Mouse (Mus musculus) bone marrow, adult 2 months (tissue): ENCODE results near the gene Gm49342. TPM values are rescaled to one million over a fixed set of nuclear protein-coding genes. Genes with fewer than 3 reads are reported as not detected.
"Not testable (repeated sequence)": the region's sequence is repeated elsewhere in the genome, so short reads cannot be mapped to it uniquely, and the experiment has no call there.

ENCODE experiments used
- H3K27ac ChIP-seq: fragments of 200-500 bp; 2 replicates; pipeline ENCODE4 v1.5.1; 2012; ENCODE audit warnings: low read depth, mild to moderate bottlenecking, control low read depth, inconsistent platforms, low read length; ENCODE audit not compliant: control insufficient read depth, poor library complexity, insufficient read depth
- H3K4me1 ChIP-seq: fragments of 200-500 bp; 2 replicates; pipeline ENCODE4 v1.6.1; 2011; ENCODE audit warnings: low read length; ENCODE audit not compliant: control insufficient read depth, insufficient read depth
- H3K4me3 ChIP-seq: fragments of 200-500 bp; replicated peaks from 2 replicates; pipeline ENCODE3; 2011; ENCODE audit warnings: mild to moderate bottlenecking, low read depth, low read length, control low read depth; ENCODE audit not compliant: control insufficient read depth
- CTCF ChIP-seq: fragments of 200-500 bp; IDR thresholded peaks from 2 replicates; pipeline ENCODE4 v1.5.1; 2011; ENCODE audit warnings: low read length, control low read depth; ENCODE audit not compliant: control insufficient read depth, insufficient read depth
- POLR2A ChIP-seq: fragments of 200-500 bp; IDR thresholded peaks from 2 replicates; pipeline ENCODE4 v1.6.1; 2011; ENCODE audit warnings: low read depth, mild to moderate bottlenecking, control low read depth, low read length, borderline replicate concordance; ENCODE audit not compliant: control insufficient read depth
- WGBS: fragments of 180-500 bp; shearing (Covaris S2); methylation state at CpG from one replicate; pipeline ENCODE4 v1.1.7; 2018; 5-methylcytosine and 5-hydroxymethylcytosine counted together
- polyA plus RNA-seq: library from polyadenylated mRNA; stranded (reverse); fragments of >200 nt; gene quantifications from 2 replicates; pipeline ENCODE4 v1.2.4, GENCODE M21; 2011; ENCODE audit warnings: low replicate concordance; ENCODE audit not compliant: missing spikeins, insufficient read depth, insufficient read length

Gene Gm49342
- polyA plus RNA-seq, 1 experiment = not detected

- Histone ChIP-seq H3K4me3 (no peak overlapping the region), H3K4me1 (no peaks in the 10 kb centered on the region), H3K27ac (no peak overlapping the region)
- 41% methylated on average over 4 of the region's 4 CpGs for WGBS
- TF ChIP-seq POLR2A = no peak
- no peak for TF ChIP-seq CTCF
Observed at GRCm38 (mm10) chr14:50908126-50908525, 36.2 kb upstream of the Gm49342 start.

- WGBS = 73% methylated on average over 3 of the region's 3 CpGs
- Histone ChIP-seq H3K4me3 (no peak overlapping the region), H3K4me1 (no peaks in the 10 kb centered on the region), H3K27ac (no peak overlapping the region)
- TF ChIP-seq POLR2A = no peak
- TF ChIP-seq CTCF = no peak
Observed at GRCm38 (mm10) chr14:50911356-50911755, 33.0 kb upstream of the Gm49342 start.

- H3K4me3 ChIP-seq, H3K4me1 ChIP-seq, H3K27ac ChIP-seq: not testable (repeated sequence)
- WGBS = 60% methylated on average over 1 of the region's 1 CpGs
Observed at GRCm38 (mm10) chr14:50923437-50923836, 20.9 kb upstream of the Gm49342 start.

GRCm38 (mm10) chr14:50924281-50925064, 19.8 kb upstream of the Gm49342 start, which contains the start of the genes Osgep and Apex1:
TSS of gene Osgep (minus strand) at chr14:50924893.
TSS of gene Apex1 (plus strand) at chr14:50924968.
- no peaks in the 10 kb centered on the region; the same call in none of the 2 replicates for H3K4me1 ChIP-seq
- peak within 1 kb of the TSS; percentile 96 for H3K4me3 ChIP-seq
- WGBS = under 1% methylated on average over 57 of the region's 57 CpGs
- peak within 1 kb of the TSS; percentile 97 for H3K27ac ChIP-seq
- peak; percentile 84 for TF ChIP-seq POLR2A
- TF ChIP-seq CTCF = 0 out of 2 replicates have a peak, but pooled peaks have one; percentile 6

DNA sequence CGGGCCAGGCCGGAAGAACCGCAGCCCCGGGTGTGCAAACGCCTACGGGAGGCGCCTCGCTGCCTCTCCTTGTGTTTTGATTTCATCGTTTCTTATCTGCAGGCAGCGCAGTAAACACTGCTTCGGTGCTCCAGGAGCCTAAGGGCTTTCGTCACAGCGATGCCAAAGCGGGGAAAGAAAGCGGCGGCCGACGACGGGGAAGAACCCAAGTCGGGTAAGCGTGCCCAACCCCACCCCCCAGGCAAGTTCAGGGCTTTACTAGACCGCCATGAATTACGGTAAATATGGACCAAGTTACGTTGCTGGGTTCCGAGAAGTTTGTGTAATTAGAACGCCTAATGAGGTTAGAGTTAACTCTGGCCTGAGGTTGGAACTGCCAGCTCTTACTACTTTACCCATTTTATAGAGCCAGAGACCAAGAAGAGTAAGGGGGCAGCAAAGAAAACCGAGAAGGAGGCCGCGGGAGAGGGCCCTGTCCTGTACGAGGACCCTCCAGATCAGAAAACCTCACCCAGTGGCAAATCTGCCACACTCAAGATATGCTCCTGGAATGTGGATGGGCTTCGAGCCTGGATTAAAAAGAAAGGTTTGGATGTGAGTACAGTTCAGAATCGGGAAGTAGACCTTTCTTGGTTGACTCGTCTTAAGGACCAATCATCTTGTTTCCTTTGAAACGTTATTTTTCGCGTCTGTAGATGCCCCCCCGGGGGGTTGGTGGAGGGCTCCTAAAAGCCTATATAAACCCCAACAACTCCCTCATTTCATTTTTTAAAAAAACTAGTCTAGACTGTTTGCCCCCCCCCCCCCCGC, 19.0 kb upstream of the Gm49342 start:
- peak overlapping the region; percentile 96 for H3K4me3 ChIP-seq
- H3K4me1 ChIP-seq = no peaks in the 10 kb centered on the region; the same call in none of the 2 replicates
- TF ChIP-seq POLR2A (no peak), CTCF (no peak)
- H3K27ac ChIP-seq = peak overlapping the region; percentile 97
- 1% methylated on average over 38 of the region's 38 CpGs for WGBS

DNA sequence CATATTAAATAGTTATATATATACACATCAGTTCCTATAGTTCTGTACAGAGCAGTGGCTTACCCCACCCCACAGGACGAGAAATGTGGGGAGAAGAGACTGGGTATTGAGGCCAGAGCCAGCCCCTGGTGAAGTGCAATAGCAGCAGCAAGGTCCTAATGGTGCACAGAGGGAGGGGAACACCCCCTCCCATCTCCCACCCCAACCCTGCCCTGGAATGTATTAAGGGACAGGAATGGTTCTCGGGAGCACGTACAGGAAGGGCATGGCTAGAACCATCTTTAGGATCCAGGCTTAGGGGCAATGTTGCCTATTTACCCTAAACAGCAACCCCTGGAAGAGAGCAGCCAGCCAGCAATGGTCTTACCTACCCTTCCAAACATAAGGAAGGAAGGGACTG, 17.0 kb upstream of the Gm49342 start:
- TF ChIP-seq CTCF = no peak
- TF ChIP-seq POLR2A = no peak
- Histone ChIP-seq H3K4me3 (no peak overlapping the region), H3K27ac (no peak overlapping the region), H3K4me1 (peaks cover 1% of the 10 kb centered on the region)
- WGBS = 86% methylated on average over 3 of the region's 3 CpGs

DNA sequence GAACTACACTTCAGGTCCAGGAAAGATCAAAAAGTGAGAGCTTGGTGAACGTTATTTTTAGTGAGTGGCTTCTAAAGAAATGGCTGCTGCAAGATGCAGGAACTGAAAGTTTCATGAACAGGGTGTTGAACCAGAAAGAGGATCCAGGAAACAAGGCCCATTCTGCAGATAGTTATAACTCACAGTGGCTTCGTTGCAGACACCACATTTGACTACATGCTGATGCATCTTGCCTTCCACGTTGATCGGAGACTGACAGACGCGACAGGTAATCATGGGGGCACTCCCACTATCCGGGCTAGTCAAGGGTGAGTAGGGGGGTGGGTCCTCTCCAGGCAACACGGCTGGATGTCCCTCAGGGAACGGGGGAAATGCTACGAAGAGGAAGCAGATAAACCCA, 14.4 kb upstream of the Gm49342 start:
- WGBS = 6% methylated on average over 10 of the region's 10 CpGs
- peak overlapping the region; percentile 76 for H3K4me3 ChIP-seq
- TF ChIP-seq CTCF (no peak), POLR2A (no peak)
- peak overlapping the region; percentile 95 for H3K27ac ChIP-seq
- peaks cover 1% of the 10 kb centered on the region for H3K4me1 ChIP-seq

DNA sequence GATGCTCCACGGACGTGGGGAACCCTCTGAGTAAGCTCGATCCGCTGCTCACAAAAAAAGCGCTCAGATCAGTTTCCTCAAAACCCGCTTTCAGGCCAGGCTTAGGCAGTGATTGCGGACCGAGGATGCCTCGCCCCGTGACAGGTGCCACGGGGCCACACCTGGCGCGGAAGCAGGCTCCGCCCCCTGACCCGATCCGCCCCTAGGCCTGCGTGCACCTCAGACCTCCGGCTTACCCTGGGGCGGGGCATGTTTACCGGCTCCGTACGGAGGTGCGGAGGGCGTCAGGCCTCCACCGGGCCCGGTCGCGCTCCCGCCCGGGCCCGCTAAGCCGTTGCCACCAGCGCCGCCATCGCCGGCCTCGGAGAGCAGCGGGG, 14.0 kb upstream of the Gm49342 start:
- Histone ChIP-seq H3K27ac (peak overlapping the region; percentile 95), H3K4me3 (peak overlapping the region; percentile 76), H3K4me1 (peaks cover 1% of the 10 kb centered on the region)
- TF ChIP-seq CTCF = no peak
- peak; percentile 14; the same call in 1 of the 2 replicates for TF ChIP-seq POLR2A
- under 1% methylated on average over 38 of the region's 38 CpGs for WGBS
